Mouse (Mus musculus) liver, embryonic 14.5 days (tissue): ENCODE measurements around the gene Acsl5.

Source experiments
- CTCF ChIP-seq: IDR thresholded peaks from 2 replicates; pipeline ENCODE4 v1.5.1; 2016; ENCODE audit warnings: antibody characterized with exemption, low read depth, control low read depth
- EP300 ChIP-seq: IDR thresholded peaks from 2 replicates; pipeline ENCODE4 v1.6.1; 2016; ENCODE audit warnings: antibody characterized with exemption, low read depth

DNA sequence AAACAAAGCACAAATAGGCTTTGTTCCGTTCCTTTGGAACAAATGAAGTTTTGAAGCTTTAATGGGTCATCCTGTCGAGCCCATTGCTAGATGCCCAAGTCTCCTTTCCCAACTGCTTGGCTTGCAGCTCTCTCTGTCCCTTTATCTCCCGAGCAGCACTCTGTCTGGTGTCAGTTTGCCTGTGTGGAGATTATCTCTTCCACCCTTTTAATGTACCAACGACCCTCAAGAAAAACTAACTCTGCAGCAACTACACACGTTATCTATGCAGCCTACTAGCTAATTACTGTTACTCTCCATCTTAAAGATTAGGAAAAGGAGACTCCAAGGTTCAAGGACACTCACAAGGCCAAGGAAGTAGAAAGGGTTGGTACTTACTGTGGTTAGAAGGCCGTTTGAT is 21.6 kb downstream of the Acsl5 start:
- TF ChIP-seq EP300 (peak; percentile 97), CTCF (no peak)
